Mouse (Mus musculus) left cerebral cortex, postnatal 14 days (tissue): ENCODE data around the gene Pld1. TPM values are rescaled to one million over a fixed set of nuclear protein-coding genes. Genes with fewer than 3 reads are reported as not detected.

Source experiments
- DNase-seq, 2 experiments: peaks; one replicate each; pipeline ENCODE4 v3.0.0; 2021 to 2022; ENCODE audit warnings: low spot score in 2 of 2, mixed read lengths in 1 of 2
- intact Hi-C: fragments of 180-260 bp; cut with DNase I; formaldehyde crosslinking; loops from one replicate; pipeline ENCODE4 v1.15.1; 2025
- total RNA-seq, 2 experiments: library from RNA; stranded (reverse); gene quantifications; 2 replicates each; pipeline ENCODE4 v1.2.3; 2021

The Pld1 gene
- total RNA-seq, 2 experiments from 2014 or later, result 8.5 to 10.2 TPM

DNA sequence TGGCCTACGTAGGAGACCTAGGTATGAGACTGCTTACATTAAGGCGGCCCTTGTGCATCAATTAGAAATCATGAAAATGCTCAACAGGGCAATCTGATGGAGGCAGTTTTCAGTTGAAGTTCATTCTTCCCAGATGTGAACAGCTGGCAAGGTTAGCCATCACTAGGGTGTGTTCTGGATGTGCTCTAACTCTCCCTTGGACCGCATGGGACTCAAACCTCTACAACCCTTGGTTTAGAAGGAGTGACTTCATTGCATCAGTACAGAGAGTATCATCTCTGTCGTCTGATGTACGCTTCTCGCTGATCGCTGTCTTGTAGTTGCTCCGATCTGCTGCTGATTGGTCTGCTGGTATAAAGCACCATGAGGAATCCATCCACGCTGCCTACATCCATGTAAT lies 157.0 kb downstream of the Pld1 start:
- intact Hi-C loops, result no loop called here
- DNase-seq, result no peak

DNA sequence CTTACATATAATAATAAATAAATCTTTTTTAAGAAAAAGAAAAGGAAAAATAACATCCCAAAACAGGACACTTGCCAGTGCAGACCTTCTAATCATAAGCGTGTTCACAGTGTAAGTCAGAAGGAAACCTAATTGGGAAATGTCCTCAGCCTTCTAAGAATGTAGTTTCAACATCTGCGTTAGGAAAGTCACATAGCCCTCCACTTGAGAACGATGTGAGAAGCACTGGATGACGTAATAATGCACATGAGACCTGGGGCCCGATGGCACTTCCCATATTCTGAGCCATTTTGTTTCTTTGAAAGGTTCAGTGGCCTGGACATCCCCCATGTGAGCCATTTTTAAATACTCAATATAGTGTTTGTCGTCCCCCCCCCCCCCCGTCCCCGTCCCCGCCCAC lies 160.7 kb downstream of the Pld1 start:
- no peak for DNase-seq
- intact Hi-C loops, result no loop called here

DNA sequence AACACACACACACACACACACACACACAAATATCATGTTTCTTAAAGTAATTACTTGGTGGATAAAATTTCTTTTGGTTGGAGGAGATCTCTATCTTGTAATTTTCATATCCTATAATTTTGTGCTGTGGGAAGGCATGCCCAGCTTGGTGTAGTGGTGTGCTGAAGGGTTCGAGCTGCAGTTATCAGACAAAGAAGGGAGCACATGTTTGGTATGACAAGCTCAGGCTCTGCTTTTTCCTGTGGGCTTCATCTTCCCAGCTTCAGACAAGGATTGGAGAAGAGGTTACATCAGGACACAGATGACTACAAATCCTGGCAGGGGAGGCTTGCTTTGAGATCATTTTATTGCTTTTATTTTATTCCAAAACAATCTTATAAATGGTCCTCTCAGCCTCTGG lies 166.5 kb downstream of the Pld1 start:
- intact Hi-C loops, result loop anchor here (5.0 to 10.0 kb wide), 2 partner anchors 643 to 850 kb away; no protein-coding TSS in a partner anchor
- DNase-seq, result no peak

DNA sequence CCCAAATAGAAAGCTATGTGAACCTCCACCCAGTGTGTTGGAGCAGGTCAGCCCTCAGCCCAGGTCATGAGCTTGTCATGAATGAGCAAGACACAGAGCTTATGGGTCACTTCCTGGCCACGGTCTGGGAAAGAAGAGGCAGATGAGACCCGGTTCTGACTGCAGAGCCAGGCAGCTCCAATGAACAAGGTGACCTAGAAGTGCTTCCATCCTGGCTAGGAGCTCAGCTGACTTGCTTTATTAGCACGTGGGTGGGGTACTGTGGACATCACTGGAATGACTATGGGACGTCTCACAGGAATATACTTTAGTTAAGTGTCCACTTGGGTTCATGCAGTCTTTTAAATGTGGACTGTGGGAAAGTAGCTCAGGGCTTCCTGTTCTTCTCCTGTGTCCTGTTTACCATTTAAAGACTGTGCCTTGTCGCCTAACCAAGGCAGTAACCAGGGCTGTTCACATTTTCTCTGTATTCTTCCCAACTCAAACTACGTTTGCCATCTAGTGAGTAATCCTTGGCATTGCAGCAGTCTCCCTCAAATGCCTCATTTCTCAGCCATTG lies 169.0 kb downstream of the Pld1 start:
- peak; percentile 70 to 72 for DNase-seq
- intact Hi-C loops, result loop anchor here (2.0 to 10.0 kb wide), 3 partner anchors 125 to 853 kb away; no protein-coding TSS in a partner anchor

DNA sequence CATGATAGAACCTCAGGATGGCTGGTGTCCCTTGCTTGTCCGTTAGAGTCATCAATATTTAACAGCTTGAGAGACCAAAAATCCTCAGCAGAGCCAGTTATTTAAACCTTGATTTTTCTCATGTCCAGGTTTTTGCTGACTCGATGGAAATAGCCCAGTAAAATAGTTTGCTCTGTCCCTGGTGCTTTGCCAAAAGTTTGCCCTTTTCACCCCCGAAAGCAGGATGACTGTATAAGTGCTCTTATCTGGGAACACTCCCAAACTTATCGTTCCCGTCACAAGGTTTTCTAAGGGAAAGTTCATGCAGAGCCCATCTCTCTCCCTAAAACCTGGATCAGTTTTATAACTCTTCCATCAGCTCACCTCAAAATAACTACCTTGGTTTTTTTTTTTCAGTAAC lies 173.0 kb downstream of the Pld1 start:
- intact Hi-C loops, result no loop called here
- no peak for DNase-seq

DNA sequence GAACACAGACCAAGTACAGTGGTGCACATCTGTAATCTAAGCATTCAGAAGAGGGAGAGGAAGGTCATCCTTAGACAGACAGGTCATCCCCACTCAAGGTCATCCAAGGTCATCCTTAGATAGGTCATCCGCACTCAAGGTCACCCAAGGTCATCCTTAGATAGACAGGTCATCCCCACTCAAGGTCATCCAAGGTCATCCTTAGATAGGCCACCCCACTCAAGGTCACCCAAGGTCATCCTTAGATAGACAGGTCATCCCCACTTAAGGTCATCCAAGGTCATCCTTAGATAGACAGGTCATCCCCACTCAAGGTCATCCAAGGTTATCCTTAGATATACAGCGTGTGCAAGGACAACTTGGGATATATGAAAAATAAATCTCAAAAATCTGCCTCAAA lies 175.4 kb downstream of the Pld1 start:
- no peak for DNase-seq
- intact Hi-C loops, result no loop called here

DNA sequence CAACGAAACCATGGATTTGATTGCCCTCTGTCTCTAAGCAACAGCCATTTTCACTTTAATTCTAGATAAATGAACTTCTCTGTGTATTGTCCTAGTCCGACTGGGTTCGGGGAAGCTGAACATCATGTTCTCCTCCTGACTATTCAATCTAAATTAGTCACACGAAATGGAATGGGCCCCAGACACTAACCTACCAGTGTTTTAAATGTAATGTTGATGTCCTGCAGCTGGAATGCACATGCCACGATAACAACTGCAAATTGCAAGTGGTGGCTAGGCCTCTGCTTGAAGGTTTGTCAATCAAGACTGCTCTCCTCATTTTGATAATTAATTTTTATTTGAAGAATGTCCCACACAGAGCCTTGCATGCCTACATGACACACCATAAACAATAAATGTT lies 203.2 kb downstream of the Pld1 start:
- DNase-seq, result no peak
- intact Hi-C loops, result no loop called here

DNA sequence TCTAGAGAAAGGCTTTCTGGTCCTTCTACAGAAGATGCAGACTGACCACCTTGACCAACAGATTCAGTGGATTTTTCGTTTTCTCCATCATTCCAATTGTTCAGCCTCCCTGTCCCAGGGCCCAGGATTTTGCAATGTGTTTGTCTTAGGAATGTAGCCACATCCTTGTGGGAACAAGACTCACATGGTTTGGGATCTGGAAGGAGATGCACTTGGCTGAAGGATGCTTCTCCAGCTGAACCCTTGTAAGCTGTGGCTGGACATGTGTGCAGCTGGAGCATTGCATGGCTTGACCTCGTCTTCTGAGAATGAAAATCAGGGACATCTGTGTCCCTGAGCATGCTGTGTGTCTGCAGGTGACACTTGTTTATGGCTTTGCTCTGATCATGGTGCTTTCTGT lies 203.6 kb downstream of the Pld1 start:
- intact Hi-C loops, result no loop called here
- no peak for DNase-seq

DNA sequence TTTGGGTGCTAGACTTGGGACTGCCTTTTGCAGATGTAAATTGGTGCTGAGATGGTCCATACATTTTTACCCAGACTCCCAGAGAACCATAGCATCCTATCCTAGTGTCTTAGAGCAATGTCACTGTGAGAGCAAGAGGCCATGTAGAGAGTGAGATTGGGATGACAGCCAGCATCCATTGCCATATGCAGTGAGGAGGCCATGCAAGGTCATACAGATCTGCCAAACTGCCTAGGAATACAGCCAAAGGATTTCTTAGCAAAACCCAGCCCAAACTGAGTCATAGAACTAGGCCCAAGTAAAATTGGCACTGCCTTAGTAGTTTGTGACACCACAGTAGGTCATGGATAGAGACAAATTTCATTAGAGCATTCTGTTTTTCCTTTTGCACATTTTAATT lies 206.2 kb downstream of the Pld1 start:
- intact Hi-C loops, result no loop called here
- no peak for DNase-seq

DNA sequence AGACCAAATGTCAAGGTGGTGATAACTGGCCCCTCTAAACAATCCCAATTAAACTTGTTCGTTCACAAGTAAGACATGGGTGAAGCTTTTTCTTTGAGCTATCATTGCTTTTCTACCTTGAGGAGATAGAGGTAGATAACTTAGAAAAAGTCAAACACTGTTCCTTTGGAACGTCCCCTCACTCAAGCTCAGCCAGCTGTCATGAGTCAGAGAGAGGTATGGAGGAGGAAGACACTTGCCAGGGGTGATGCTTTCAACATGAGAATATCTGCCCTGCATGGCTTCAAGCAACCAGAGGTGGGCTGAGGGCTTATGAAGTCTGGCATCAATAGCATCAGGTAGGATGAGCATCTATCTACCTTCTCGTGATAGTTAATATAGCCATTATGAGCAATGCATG lies 207.0 kb downstream of the Pld1 start:
- intact Hi-C loops, result no loop called here

DNA sequence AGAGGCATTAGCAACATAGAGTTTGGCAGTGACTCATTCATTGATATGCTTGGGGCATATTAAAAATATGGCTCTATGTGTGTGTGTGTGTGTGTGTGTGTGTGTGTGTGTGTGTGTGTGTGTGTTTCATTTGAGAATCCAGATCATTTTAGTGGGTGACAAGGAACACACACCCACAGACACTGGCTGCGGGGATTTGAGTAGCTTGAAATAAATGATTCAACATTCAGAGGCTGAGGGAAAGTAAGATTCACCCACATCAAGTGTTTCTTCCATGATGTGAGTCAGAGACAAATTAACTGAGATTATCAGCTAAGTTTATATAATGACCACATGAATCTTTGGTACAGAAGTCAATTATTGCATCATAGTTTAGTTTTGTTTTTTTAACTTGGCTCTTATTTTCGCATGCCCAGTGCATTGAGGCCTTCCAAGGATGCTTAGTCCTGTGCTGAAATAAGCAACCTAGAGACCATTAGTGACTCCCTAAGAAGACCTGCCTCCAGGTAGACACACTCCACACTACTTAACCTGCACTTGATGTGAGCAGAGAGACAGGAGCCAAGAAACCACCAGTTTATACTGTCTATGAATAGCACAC lies 211.3 kb downstream of the Pld1 start:
- DNase-seq, result peak; percentile 51 to 62
- intact Hi-C loops, result no loop called here

More for the DNA sequence above, 207.0 kb downstream of the Pld1 start:
- DNase-seq, result no peak

DNA sequence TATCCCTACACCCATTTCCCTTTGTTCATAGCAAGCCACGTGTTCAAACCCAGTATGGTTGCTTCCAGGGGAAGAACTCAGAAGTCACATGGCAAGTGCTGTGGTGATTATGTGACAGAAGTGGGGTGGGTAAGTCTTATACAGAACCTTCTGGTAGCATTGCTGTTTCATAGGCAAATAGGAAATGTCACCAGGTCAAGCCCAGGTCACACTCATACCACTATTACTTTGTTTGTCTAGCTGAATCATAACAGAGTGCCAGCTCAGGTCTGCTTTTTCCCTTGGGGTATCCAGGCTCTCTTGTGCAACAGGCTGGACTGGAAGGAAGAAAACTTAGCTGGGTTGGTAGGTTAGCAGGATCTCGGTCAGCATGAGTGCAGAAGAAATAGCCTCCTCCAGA lies 219.5 kb downstream of the Pld1 start:
- no peak for DNase-seq
- intact Hi-C loops, result no loop called here

DNA sequence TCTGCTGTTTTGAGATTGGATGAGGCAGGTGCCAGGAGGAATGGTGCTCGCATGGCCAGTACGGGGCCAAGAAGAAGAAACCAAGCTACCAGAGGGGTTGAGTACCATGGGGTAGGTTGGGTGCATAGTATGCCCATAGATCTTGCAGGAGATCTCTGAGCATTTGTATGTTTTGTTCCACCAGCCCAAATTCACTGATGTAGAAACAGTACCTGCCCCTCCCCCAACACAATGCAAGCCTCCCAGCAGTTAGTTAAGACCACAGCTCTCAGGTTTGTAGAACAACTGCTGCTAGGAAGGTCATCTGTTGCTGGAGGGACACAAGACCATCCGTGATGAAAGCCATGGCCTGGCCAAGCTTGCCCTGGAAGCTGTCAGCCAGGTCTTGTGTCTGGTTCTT lies 220.4 kb downstream of the Pld1 start:
- no peak for DNase-seq
- intact Hi-C loops, result no loop called here

DNA sequence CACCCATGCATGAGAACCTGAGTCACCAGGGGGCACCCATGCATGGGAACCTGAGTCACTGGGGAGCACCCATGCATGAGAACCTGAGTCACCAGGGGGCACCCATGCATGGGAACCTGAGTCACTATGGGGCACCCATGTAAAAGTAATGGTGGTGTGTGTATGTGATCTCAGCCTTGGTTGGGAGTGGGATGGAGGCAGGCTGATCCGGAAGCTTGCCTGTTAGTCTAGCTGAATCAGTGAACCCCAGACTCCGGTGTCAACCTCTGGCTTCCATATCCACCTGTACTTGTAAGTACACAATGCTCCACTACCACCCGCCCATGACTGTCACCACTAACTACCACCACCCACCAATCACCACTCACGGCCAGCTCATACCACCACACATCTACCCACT lies 223.9 kb downstream of the Pld1 start:
- DNase-seq, result peak in 1 of 2 experiments; percentile 1
- intact Hi-C loops, result loop anchor here (5.0 kb wide), 1 partner anchor 395 kb away; no protein-coding TSS in a partner anchor

DNA sequence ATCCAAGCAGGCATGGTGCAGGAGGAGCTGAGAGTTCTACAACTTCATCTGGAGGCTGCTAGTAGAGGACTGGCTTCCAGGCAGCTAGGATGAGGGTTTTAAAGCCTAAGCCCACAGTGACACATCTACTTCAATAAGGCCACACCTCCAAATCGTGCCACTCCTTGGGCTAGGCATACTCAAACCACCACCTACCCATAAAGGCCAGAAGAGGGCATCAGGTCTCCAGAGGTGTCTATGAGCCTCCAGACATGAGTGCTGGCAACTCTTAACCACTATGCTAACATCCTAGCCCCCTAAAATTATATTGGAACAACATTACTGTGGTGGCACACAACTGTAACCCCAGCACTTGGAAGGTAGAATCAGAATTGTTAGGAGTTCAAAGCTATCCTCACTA lies 226.2 kb downstream of the Pld1 start:
- intact Hi-C loops, result loop anchor here (5.0 kb wide), 2 partner anchors 393 to 583 kb away; no protein-coding TSS in a partner anchor
- no peak for DNase-seq

DNA sequence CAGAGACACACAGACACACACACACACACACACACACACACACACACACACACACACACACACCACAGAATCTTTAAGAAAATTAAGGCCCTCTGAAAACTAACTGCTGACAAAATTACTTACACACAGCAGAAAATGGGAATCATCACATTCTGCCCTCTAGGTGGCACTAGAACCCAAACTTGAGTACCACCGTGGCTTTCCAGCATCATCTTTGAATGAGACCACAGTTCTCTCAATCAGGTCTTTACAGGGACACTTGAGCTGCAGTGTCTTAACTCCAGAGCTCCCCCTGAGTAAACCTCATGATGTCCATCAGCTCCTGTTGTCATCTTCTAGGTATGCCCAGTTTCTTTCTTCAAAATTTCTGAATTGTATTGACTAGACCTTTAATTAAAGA lies 227.1 kb downstream of the Pld1 start:
- DNase-seq, result peak; percentile 85 to 90
- intact Hi-C loops, result loop anchor here (5.0 kb wide), 1 partner anchor 582 kb away; no protein-coding TSS in a partner anchor

DNA sequence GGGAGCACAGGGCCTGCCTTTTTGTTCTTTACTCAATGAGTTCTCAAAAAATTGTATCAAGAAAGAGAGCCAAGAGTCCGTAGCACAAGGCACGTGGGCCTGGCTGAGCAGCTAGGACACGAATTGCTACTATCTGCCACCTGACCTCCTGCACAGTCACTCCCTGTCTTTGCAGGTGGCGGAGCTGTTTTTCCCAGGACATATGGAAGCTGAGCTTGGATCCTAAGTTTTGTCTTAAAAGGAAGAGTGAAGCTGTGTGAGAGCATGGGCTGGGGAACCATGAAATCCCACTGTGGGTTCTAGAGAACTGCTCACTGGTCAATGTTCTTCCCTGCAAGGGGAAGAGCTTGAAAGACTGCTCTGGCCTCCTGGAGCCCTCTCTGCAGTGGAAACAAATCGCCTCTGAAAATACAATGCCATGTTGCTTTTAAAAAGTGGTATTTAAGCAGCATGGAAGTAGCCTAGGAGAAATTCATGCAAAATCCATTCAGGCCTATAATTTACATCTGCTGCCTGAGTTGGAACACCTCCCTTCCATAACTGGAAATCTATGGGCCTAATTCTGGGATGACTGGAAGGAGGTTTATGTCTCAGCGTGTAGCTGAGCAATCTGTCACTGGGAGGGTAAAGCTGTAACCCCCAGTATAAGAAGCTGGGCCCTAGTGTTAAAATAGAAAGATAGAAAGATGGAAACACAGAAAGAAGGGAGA lies 229.5 kb downstream of the Pld1 start:
- DNase-seq, result no peak
- intact Hi-C loops, result loop anchor here (5.0 kb wide), 1 partner anchor 579 kb away; no protein-coding TSS in a partner anchor

DNA sequence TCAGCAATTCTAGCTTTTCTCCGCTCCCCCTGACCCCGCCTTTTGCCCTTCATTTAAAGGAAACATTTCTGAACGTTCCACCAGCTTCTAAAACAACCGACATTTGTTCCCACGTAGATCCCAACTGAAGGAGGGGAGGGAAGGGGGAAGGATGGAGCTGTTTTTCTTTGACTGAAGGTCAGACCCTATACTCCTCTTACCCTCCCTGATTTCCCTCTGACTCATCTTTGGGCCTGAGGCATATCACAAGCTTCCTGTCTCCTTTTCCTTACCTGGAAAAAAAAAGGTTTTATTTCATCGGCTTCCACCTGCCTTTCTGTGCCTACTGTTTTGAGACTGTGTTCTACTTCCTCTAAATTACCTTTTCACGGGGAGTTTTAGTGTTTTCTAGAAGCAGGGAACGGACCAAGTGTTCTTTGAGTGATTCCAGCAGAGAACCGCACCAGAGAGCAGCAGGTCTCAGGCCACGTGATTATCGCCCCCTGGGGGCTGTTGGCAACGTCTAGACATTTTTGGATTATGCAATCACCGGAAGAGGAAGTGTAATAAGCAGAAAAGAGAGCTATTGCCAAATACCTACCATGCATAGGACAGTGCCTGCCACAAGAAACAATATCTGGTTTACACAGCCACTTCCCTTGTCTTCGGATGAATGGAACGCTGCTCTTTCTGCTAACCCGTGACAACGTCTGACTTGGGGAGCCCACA lies 232.6 kb downstream of the Pld1 start:
- peak; percentile 32 to 34 for DNase-seq
- intact Hi-C loops, result loop anchor here (5.0 to 10.0 kb wide), 2 partner anchors 234 to 381 kb away; no protein-coding TSS in a partner anchor

DNA sequence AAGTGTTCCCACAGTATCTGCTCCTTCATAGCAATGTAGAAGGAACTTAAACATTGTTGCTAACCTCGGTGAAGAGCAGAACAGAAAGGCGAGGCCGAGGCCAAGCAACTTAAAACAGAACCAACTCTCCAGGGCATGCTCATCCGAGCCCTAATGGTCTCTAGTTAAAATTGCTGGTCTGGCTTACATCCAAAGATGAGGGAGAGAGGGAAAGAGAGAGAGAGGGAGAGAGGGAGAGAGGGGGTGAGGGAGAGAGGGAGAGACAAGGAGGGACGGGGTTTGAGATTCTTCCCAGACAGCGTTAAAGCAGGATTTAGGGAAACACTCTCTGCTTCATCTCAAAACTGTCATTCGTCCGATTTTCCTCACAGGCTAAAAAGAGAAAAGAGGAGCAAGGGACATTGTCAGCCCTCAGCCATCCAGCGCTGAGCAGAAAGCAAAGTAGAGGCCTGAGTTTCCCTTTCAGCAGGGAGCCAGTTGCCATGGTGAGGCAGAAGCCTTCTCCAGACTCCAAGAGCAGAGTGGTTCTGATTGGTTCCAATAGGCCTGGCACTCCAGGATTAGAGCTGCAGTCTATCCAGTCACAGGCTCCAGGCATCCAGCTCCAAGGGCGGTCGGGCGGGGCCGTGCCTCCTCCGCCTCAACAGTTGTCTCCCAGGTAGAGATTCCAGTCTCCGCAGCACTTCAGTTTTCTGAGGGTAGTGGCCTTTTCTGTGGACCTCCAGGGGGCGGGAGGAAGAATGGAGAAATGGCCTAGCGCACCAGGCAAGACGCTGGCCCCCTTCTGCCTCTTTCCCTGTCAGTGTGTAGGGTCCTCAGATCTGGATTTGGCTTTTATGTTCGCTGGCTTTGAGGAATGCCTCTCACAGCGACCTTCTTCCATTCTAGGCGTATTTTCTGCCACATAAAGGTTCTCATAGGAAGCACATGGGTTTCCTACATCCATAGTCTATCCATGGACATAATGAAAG lies 237.8 kb downstream of the Pld1 start:
- intact Hi-C loops, result loop anchor here (2.0 to 10.0 kb wide), 2 partner anchors 87 to 229 kb away; partner anchors contain the start of gene Tnik
- DNase-seq, result peak; percentile 88 to 97
